Mouse (Mus musculus): ENCODE measurements around the gene Oscp1. TPM values are rescaled to one million over a fixed set of nuclear protein-coding genes. Genes with fewer than 3 reads are reported as not detected.
A peak's percentile ranks its signal among the peaks of the same experiment; 100 is the strongest.

The Oscp1 gene
- polyA plus RNA-seq, 2 experiments = 5.8 to 13.8 TPM

GRCm38 (mm10) chr4:126100764-126101163 lies 42.4 kb downstream of the Oscp1 start:
- H3K36me3 ChIP-seq (ENCODE audit: control insufficient read depth, insufficient read depth, low read length) = peaks cover 6% of the 10 kb centered on the region; the same call in 1 of the 2 replicates
- ATAC-seq (ENCODE audit: low FRiP score, low read depth) (no peak), DNase-seq (ENCODE audit: low spot score) (no peak)
- TF ChIP-seq POLR2A (IDR thresholded peaks at IDR 0.05; ENCODE audit: borderline replicate concordance, extremely low read depth, insufficient read depth, insufficient read length) = no peak
- no peak overlapping the region for H3K9ac ChIP-seq (ENCODE audit: low read depth, low read length, severe bottlenecking)
- H3K4me2 ChIP-seq (replicated peaks; ENCODE audit: low read depth, low read length, severe bottlenecking) = no peak overlapping the region
- no peak overlapping the region for H3K4me3 ChIP-seq (replicated peaks; ENCODE audit: low read length)
- no peaks in the 10 kb centered on the region for H3K9me3 ChIP-seq (ENCODE audit: control insufficient read depth, low read length)
- WGBS = 82% methylated on average over 3 of the region's 3 CpGs
- H3K4me1 ChIP-seq (ENCODE audit: control insufficient read depth, insufficient read depth, low read length) = peaks cover 19% of the 10 kb centered on the region
- H3K27ac ChIP-seq (replicated peaks; ENCODE audit: low read depth, low read length) = no peak overlapping the region
- no peaks in the 10 kb centered on the region for H3K27me3 ChIP-seq (ENCODE audit: control insufficient read depth, insufficient read depth, low read length)

GRCm38 (mm10) chr4:126102061-126102841 lies 43.9 kb downstream of the Oscp1 start:
- no peak for ATAC-seq (ENCODE audit: low FRiP score, low read depth)
- Histone ChIP-seq H3K36me3 (ENCODE audit: control insufficient read depth, insufficient read depth, low read length) (peaks cover 6% of the 10 kb centered on the region; the same call in 1 of the 2 replicates), H3K27ac (replicated peaks; ENCODE audit: low read depth, low read length) (no peak overlapping the region), H3K4me2 (replicated peaks; ENCODE audit: low read depth, low read length, severe bottlenecking) (peak overlapping the region; percentile 85; the same call in 1 of the 2 replicates), H3K27me3 (ENCODE audit: control insufficient read depth, insufficient read depth, low read length) (no peaks in the 10 kb centered on the region), H3K4me3 (replicated peaks; ENCODE audit: low read length) (0 out of 2 replicates have a peak overlapping the region, but pooled peaks have one; percentile 95), H3K9me3 (ENCODE audit: control insufficient read depth, low read length) (no peaks in the 10 kb centered on the region), H3K4me1 (ENCODE audit: control insufficient read depth, insufficient read depth, low read length) (peaks cover 19% of the 10 kb centered on the region), H3K9ac (ENCODE audit: low read depth, low read length, severe bottlenecking) (no peak overlapping the region)
- DNase-seq (ENCODE audit: low spot score) = no peak
- no peak for TF ChIP-seq POLR2A (IDR thresholded peaks at IDR 0.05; ENCODE audit: borderline replicate concordance, extremely low read depth, insufficient read depth, insufficient read length)
- WGBS = 48% methylated on average over 7 of the region's 7 CpGs

- no peaks in the 10 kb centered on the region for H3K9me3 ChIP-seq (ENCODE audit: control insufficient read depth, low read length)
- 2% methylated on average over 15 of the region's 15 CpGs for WGBS
- DNase-seq (ENCODE audit: low spot score) (peak; percentile 68), ATAC-seq (ENCODE audit: low FRiP score, low read depth) (peak; percentile 49)
- H3K4me1 ChIP-seq (ENCODE audit: control insufficient read depth, insufficient read depth, low read length) = peaks cover 22% of the 10 kb centered on the region
- peak overlapping the region; percentile 95 for H3K4me3 ChIP-seq (replicated peaks; ENCODE audit: low read length)
- H3K27ac ChIP-seq (replicated peaks; ENCODE audit: low read depth, low read length) = peak overlapping the region; percentile 79
- TF ChIP-seq POLR2A (IDR thresholded peaks at IDR 0.05; ENCODE audit: borderline replicate concordance, extremely low read depth, insufficient read depth, insufficient read length) = no peak
- H3K4me2 ChIP-seq (replicated peaks; ENCODE audit: low read depth, low read length, severe bottlenecking) = peak overlapping the region; percentile 85
- peaks cover 4% of the 10 kb centered on the region; the same call in 1 of the 2 replicates for H3K36me3 ChIP-seq (ENCODE audit: control insufficient read depth, insufficient read depth, low read length)
- peak overlapping the region; percentile 48 for H3K9ac ChIP-seq (ENCODE audit: low read depth, low read length, severe bottlenecking)
- H3K27me3 ChIP-seq (ENCODE audit: control insufficient read depth, insufficient read depth, low read length) = no peaks in the 10 kb centered on the region
Measured at GRCm38 (mm10) chr4:126103057-126103581, 44.8 kb downstream of the Oscp1 start.

DNA sequence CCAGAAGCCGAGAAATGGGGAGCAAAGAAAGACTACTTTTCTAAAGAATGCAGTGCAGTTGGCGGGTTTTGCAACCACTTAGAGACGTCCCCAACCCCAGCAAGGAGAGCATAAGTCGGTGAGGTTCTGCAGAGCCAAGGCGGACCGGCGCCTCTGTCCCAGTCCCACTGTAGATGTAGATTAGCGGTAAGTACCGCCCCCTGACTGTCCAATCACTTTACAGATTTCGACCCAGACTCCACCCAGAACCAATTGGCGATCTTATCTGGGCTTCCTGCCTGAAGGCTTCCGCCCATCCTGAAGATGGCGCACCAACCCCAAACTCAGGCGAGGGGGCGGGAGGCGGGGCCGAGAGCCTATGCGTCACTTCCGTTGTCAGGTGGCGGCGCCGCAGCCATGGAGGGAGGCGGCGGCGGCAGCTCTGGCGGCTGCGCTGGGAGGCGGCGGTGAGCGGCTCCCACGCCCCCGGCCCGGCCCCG lies 45.3 kb downstream of the Oscp1 start, which contains the start of gene Stk40:
Gene Stk40 (plus strand): TSS at position 368 of the 479 bp plus-strand sequence.
- ATAC-seq (ENCODE audit: low FRiP score, low read depth) (peak; percentile 98), DNase-seq (ENCODE audit: low spot score) (peak; percentile 97)
- H3K4me1 ChIP-seq (ENCODE audit: control insufficient read depth, insufficient read depth, low read length) = peaks cover 22% of the 10 kb centered on the region
- peaks cover 3% of the 10 kb centered on the region; the same call in 1 of the 2 replicates for H3K36me3 ChIP-seq (ENCODE audit: control insufficient read depth, insufficient read depth, low read length)
- H3K9me3 ChIP-seq (ENCODE audit: control insufficient read depth, low read length) = no peaks in the 10 kb centered on the region
- TF ChIP-seq POLR2A (IDR thresholded peaks at IDR 0.05; ENCODE audit: borderline replicate concordance, extremely low read depth, insufficient read depth, insufficient read length) = 0 out of 2 replicates have a peak, but pooled peaks have one; percentile 52
- no peaks in the 10 kb centered on the region for H3K27me3 ChIP-seq (ENCODE audit: control insufficient read depth, insufficient read depth, low read length)
- H3K4me2 ChIP-seq (replicated peaks; ENCODE audit: low read depth, low read length, severe bottlenecking) = peak within 1 kb of the TSS; percentile 85
- H3K4me3 ChIP-seq (replicated peaks; ENCODE audit: low read length) = peak within 1 kb of the TSS; percentile 95
- H3K27ac ChIP-seq (replicated peaks; ENCODE audit: low read depth, low read length) = peak within 1 kb of the TSS; percentile 79
- WGBS = under 1% methylated on average over 28 of the region's 34 CpGs
- peak within 1 kb of the TSS; percentile 79 for H3K9ac ChIP-seq (ENCODE audit: low read depth, low read length, severe bottlenecking)

Measured in limb, embryonic 14.5 days (tissue).